Mouse (Mus musculus): Measurements from ENCODE around the gene Ift80. TPM values are rescaled to one million over a fixed set of nuclear protein-coding genes. Genes with fewer than 3 reads are reported as not detected.
"Not testable (repeated sequence)": the region's sequence is repeated elsewhere in the genome, so short reads cannot be mapped to it uniquely, and the experiment has no call there.

Ift80 gene
- polyA plus RNA-seq, 1 experiment: not detected

GRCm38 (mm10) chr3:69044167-69044591, 39.8 kb upstream of the Ift80 start:
- peaks cover 3% of the 10 kb centered on the region; the same call in 1 of the 2 replicates for H3K4me1 ChIP-seq (ENCODE audit: control insufficient read depth, insufficient read depth, low read length)
- H3K4me3 ChIP-seq (ENCODE audit: insufficient read depth, low read depth, low read length): peak overlapping the region; percentile 59
- under 1% methylated on average over 42 of the region's 42 CpGs for WGBS
- TF ChIP-seq POLR2A (IDR thresholded peaks at IDR 0.05; ENCODE audit: insufficient read depth, low read depth, low read length) (no peak), CTCF (IDR thresholded peaks at IDR 0.05; ENCODE audit: insufficient read depth, low read depth, low read length) (no peak)
- H3K27ac ChIP-seq (ENCODE audit: insufficient read depth, low read depth, low read length): no peak overlapping the region

GRCm38 (mm10) chr3:69041298-69041697, 36.9 kb upstream of the Ift80 start:
- TF ChIP-seq CTCF (IDR thresholded peaks at IDR 0.05; ENCODE audit: insufficient read depth, low read depth, low read length): no peak
- no peak for TF ChIP-seq POLR2A (IDR thresholded peaks at IDR 0.05; ENCODE audit: insufficient read depth, low read depth, low read length)
- Histone ChIP-seq H3K27ac (ENCODE audit: insufficient read depth, low read depth, low read length) (no peak overlapping the region), H3K4me1 (ENCODE audit: control insufficient read depth, insufficient read depth, low read length) (peaks cover 3% of the 10 kb centered on the region; the same call in 1 of the 2 replicates), H3K4me3 (ENCODE audit: insufficient read depth, low read depth, low read length) (no peak overlapping the region)
- 51% methylated on average over 5 of the region's 5 CpGs for WGBS

DNA sequence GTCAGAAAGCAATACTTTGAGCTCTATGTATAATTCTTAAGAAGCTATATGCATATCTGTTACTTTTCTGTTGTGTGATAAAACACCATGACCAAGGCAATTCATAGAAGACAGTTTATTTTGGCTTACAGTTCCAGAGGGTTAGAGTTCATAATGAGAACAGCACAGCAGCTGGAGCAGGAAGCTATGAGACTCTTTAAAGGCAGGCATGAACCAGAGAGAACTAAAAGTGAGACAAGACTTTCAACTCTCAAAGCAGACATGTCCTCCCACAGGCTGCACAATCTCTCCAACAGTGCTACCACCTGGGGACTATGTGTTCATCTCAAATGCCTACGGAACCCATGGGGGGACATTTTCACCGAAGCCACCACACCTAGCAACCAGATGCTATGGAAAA, 35.7 kb upstream of the Ift80 start:
- no peak overlapping the region for H3K4me3 ChIP-seq (ENCODE audit: insufficient read depth, low read depth, low read length)

GRCm38 (mm10) chr3:69026133-69026783, 21.9 kb upstream of the Ift80 start:
- TF ChIP-seq POLR2A (IDR thresholded peaks at IDR 0.05; ENCODE audit: insufficient read depth, low read depth, low read length) (no peak), CTCF (IDR thresholded peaks at IDR 0.05; ENCODE audit: insufficient read depth, low read depth, low read length) (no peak)
- Histone ChIP-seq H3K4me1 (ENCODE audit: control insufficient read depth, insufficient read depth, low read length) (no peaks in the 10 kb centered on the region), H3K27ac (ENCODE audit: insufficient read depth, low read depth, low read length) (no peak overlapping the region), H3K4me3 (ENCODE audit: insufficient read depth, low read depth, low read length) (no peak overlapping the region)
- WGBS: 94% methylated on average over 1 of the region's 1 CpGs

More for the DNA sequence above, 35.7 kb upstream of the Ift80 start:
- Histone ChIP-seq H3K27ac (ENCODE audit: insufficient read depth, low read depth, low read length) (no peak overlapping the region), H3K4me1 (ENCODE audit: control insufficient read depth, insufficient read depth, low read length) (no peaks in the 10 kb centered on the region)
- TF ChIP-seq POLR2A (IDR thresholded peaks at IDR 0.05; ENCODE audit: insufficient read depth, low read depth, low read length): no peak
- 76% methylated on average over 2 of the region's 2 CpGs for WGBS

DNA sequence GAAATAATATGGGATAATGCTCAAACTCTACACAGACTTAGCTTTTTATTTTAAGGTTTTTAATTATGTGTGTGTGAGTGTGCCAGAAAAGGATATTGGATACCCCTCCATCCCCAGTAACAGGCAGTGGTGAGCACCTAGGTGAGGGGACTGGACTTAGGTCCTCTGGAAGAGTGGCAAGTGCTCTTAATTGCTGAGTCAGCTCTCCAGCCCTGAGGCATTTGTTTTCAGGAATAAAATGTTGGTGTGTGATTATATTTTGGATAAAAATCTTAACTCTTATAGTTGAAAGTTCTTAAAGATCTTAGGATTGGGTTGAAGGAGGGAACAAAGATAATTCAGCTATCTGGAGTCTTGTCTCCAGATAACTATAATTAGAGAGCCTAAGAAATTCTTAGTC, 16.4 kb upstream of the Ift80 start:
- TF ChIP-seq CTCF (IDR thresholded peaks at IDR 0.05; ENCODE audit: insufficient read depth, low read depth, low read length): no peak
- TF ChIP-seq POLR2A (IDR thresholded peaks at IDR 0.05; ENCODE audit: insufficient read depth, low read depth, low read length): no peak

GRCm38 (mm10) chr3:69020285-69020684, 15.9 kb upstream of the Ift80 start:
- TF ChIP-seq CTCF (IDR thresholded peaks at IDR 0.05; ENCODE audit: insufficient read depth, low read depth, low read length): no peak
- no peaks in the 10 kb centered on the region for H3K4me1 ChIP-seq (ENCODE audit: control insufficient read depth, insufficient read depth, low read length)
- H3K27ac ChIP-seq (ENCODE audit: insufficient read depth, low read depth, low read length): no peak overlapping the region
- no peak overlapping the region for H3K4me3 ChIP-seq (ENCODE audit: insufficient read depth, low read depth, low read length)
- 97% methylated on average over 2 of the region's 2 CpGs for WGBS

More for the DNA sequence above, 16.4 kb upstream of the Ift80 start:
- Histone ChIP-seq H3K27ac (ENCODE audit: insufficient read depth, low read depth, low read length) (no peak overlapping the region), H3K4me3 (ENCODE audit: insufficient read depth, low read depth, low read length) (no peak overlapping the region), H3K4me1 (ENCODE audit: control insufficient read depth, insufficient read depth, low read length) (no peaks in the 10 kb centered on the region)

GRCm38 (mm10) chr3:69018635-69019034, 14.3 kb upstream of the Ift80 start:
- H3K4me3 ChIP-seq (ENCODE audit: insufficient read depth, low read depth, low read length); H3K4me1 ChIP-seq (ENCODE audit: control insufficient read depth, insufficient read depth, low read length); H3K27ac ChIP-seq (ENCODE audit: insufficient read depth, low read depth, low read length): not testable (repeated sequence)
- WGBS: 95% methylated on average over 2 of the region's 2 CpGs

DNA sequence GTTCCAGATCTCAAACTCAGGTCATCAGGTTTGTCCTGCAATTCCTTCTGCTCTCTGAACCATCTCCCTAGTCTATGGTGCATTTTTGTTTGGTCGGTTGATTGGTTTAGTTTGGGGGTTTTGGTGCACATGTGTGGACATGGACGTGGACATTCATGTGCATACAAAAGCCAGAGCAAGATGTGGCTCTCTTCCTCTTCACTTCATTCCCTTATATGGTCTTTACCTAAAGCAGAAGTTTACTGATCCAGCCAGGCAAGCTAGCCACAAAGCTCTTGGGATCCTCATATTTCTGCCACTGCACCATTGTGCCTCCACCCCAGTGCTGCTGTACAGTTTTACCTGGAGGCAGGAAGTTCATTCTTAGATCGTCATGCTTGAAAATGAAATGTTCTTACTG, 12.8 kb upstream of the Ift80 start:
- TF ChIP-seq POLR2A (IDR thresholded peaks at IDR 0.05; ENCODE audit: insufficient read depth, low read depth, low read length) (no peak), CTCF (IDR thresholded peaks at IDR 0.05; ENCODE audit: insufficient read depth, low read depth, low read length) (no peak)
- Histone ChIP-seq H3K4me1 (ENCODE audit: control insufficient read depth, insufficient read depth, low read length) (no peaks in the 10 kb centered on the region), H3K27ac (ENCODE audit: insufficient read depth, low read depth, low read length) (no peak overlapping the region), H3K4me3 (ENCODE audit: insufficient read depth, low read depth, low read length) (no peak overlapping the region)
- 92% methylated on average over 3 of the region's 3 CpGs for whole genome bisulfite sequencing

DNA sequence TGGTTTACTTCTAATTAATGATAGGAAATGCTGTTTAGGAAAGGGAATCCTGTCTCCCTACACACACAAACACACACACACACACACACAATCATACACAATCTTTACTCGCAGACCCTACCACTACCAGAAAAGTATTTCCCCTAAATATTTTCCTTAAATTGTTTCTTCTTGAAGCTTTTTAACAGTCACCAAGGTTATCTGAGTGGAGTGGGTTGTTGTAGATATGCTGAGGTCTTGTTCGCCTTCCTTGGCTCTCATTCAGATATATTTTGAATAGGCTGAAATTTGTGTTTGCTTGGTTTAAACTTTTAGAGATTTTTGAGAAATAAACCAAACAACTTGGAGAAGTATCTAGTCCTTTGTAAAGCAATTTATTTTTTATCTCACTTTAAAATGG, 4.5 kb upstream of the Ift80 start:
- 88% methylated on average over 2 of the region's 2 CpGs for WGBS
- TF ChIP-seq POLR2A (IDR thresholded peaks at IDR 0.05; ENCODE audit: insufficient read depth, low read depth, low read length) (no peak), CTCF (IDR thresholded peaks at IDR 0.05; ENCODE audit: insufficient read depth, low read depth, low read length) (no peak)
- Histone ChIP-seq H3K4me1 (ENCODE audit: control insufficient read depth, insufficient read depth, low read length) (peaks cover 5% of the 10 kb centered on the region; the same call in 1 of the 2 replicates), H3K27ac (ENCODE audit: insufficient read depth, low read depth, low read length) (no peak overlapping the region), H3K4me3 (ENCODE audit: insufficient read depth, low read depth, low read length) (no peak overlapping the region)

DNA sequence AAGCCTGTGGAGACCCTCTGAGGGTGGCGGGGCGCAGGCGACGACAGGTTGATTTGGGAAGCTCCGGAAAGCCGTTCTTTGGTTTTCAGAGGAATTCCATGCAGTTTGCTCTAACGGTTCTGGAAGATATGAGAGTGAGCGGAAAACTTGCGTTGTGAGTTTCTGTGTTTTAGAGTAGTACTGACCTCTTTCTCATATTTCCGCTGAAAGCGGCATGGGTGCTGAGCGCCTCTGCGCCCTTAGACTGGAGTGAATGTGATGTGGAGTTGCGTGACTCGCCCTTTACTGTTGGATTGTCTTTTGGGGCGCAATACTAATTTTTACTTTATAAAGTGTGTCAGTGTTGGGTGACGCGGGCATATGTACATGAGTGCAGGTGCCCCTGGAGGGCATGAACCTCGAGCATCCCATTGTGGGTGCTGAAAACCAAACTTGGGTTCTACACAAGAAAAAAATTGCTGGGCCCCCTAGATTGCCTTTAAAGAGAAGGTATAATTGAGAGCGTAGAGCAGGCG, 1.9 kb upstream of the Ift80 start:
- TF ChIP-seq CTCF (IDR thresholded peaks at IDR 0.05; ENCODE audit: insufficient read depth, low read depth, low read length) (no peak), POLR2A (IDR thresholded peaks at IDR 0.05; ENCODE audit: insufficient read depth, low read depth, low read length) (no peak)
- no peak overlapping the region for H3K27ac ChIP-seq (ENCODE audit: insufficient read depth, low read depth, low read length)
- H3K4me3 ChIP-seq (ENCODE audit: insufficient read depth, low read depth, low read length): peak overlapping the region; percentile 57
- peaks cover 5% of the 10 kb centered on the region; the same call in 1 of the 2 replicates for H3K4me1 ChIP-seq (ENCODE audit: control insufficient read depth, insufficient read depth, low read length)
- 3% methylated on average over 21 of the region's 21 CpGs for WGBS
